Mouse (Mus musculus) thymus, adult 2 months (tissue): Measurements from ENCODE around the gene Zfp280c. TPM values are rescaled to one million over a fixed set of nuclear protein-coding genes. Genes with fewer than 3 reads are reported as not detected.

ENCODE experiments used
- DNase-seq: peaks from one replicate; pipeline ENCODE4 v3.0.0; 2021
- H3K27ac ChIP-seq: fragments of 200-500 bp; 2 replicates; pipeline ENCODE4 v1.5.1; 2012; ENCODE audit warnings: low read length, control low read depth; ENCODE audit not compliant: control insufficient read depth, insufficient read depth
- H3K27me3 ChIP-seq: fragments of 200-500 bp; 2 replicates; pipeline ENCODE4 v1.6.1; 2012; ENCODE audit warnings: mild to moderate bottlenecking, low read length, moderate library complexity, mixed read lengths; ENCODE audit not compliant: control insufficient read depth, insufficient read depth
- H3K36me3 ChIP-seq: fragments of 200-500 bp; 2 replicates; pipeline ENCODE4 v1.6.1; 2012; ENCODE audit warnings: mild to moderate bottlenecking, low read length, moderate library complexity; ENCODE audit not compliant: control insufficient read depth, insufficient read depth
- H3K4me1 ChIP-seq: fragments of 200-500 bp; replicated peaks from 2 replicates; pipeline ENCODE4 v1.6.1; 2012; ENCODE audit warnings: low read length; ENCODE audit not compliant: control insufficient read depth, insufficient read depth
- H3K4me3 ChIP-seq: fragments of 200-500 bp; 2 replicates; pipeline ENCODE4 v1.5.1; 2012; ENCODE audit warnings: mild to moderate bottlenecking, low read length, control low read depth, moderate library complexity; ENCODE audit not compliant: control insufficient read depth, insufficient read depth
- CTCF ChIP-seq: fragments of 200-500 bp; IDR thresholded peaks from 2 replicates; pipeline ENCODE4 v1.5.1; 2012; ENCODE audit warnings: mild to moderate bottlenecking, control low read depth, low read length, moderate library complexity, borderline replicate concordance; ENCODE audit not compliant: control insufficient read depth, poor library complexity, insufficient read depth; ENCODE audit errors: extremely low read depth
- POLR2A ChIP-seq: fragments of 200-500 bp; IDR thresholded peaks from 2 replicates; pipeline ENCODE4 v1.6.1; 2012; ENCODE audit warnings: mild to moderate bottlenecking, low read length, control low read depth, moderate library complexity; ENCODE audit not compliant: control insufficient read depth, poor library complexity, insufficient read depth; ENCODE audit errors: extremely low read depth
- WGBS: fragments of 180-500 bp; shearing (Covaris S2); methylation state at CpG from one replicate; pipeline ENCODE4 v1.1.7; 2018; 5-methylcytosine and 5-hydroxymethylcytosine counted together
- polyA plus RNA-seq: library from polyadenylated mRNA; depleted of rRNA; stranded (reverse); fragments of >200 nt; gene quantifications from 2 replicates; pipeline ENCODE4 v1.2.3, GENCODE M21; 2012

Gene Zfp280c
- polyA plus RNA-seq, 1 experiment, result 11.4 TPM

DNA sequence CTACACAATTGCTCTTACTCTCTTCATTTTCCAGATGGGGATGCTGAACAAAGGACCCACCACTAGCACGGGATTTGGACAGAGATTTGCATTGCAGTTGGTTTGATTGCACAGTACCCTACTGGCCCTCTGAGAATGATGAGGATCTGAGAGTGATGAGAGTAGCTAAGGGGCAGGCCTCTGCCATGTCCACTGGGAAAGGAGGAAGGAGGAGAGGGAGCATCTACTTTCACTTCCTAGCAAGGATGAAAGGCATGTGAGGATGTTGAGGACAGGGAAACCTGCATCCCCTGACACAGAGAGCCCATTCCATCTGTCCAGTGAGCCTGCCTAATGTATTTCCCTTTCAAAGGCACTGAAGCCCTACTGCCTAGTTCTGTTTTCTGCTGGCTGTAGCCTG lies 69.0 kb downstream of the Zfp280c start:
- DNase-seq, result no peak
- no peak overlapping the region for H3K27ac ChIP-seq
- TF ChIP-seq POLR2A (no peak), CTCF (no peak)
- H3K36me3 ChIP-seq, result no peaks in the 10 kb centered on the region
- no peak overlapping the region for H3K4me3 ChIP-seq
- H3K27me3 ChIP-seq, result no peaks in the 10 kb centered on the region
- 77% methylated on average over 1 of the region's 1 CpGs for WGBS
- H3K4me1 ChIP-seq, result no peaks in the 10 kb centered on the region

DNA sequence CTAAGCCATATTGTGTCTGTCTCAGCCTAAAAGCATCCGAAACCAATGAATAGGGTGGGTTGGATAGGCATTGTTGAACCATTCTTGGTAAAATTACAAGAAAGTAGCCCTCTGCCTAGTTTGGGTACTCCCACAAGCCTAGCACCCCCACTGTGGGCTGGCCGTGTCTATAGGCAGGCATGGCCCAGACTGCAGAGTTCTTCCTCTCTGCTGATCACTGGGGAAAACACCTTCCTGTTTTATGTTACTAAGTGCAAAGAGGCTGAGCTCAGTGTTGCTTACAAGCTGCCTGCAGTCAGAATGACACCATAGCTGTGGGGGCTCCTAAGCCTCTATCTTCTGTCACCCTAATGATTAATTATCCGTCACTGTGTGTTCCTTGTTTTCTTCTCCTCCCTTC lies 70.8 kb downstream of the Zfp280c start:
- WGBS, result 69% methylated on average over 3 of the region's 3 CpGs
- no peak for DNase-seq
- Histone ChIP-seq H3K4me3 (no peak overlapping the region), H3K4me1 (peaks cover 10% of the 10 kb centered on the region; the same call in 1 of the 2 replicates), H3K36me3 (no peaks in the 10 kb centered on the region), H3K27me3 (no peaks in the 10 kb centered on the region), H3K27ac (no peak overlapping the region)
- TF ChIP-seq CTCF (no peak), POLR2A (no peak)

DNA sequence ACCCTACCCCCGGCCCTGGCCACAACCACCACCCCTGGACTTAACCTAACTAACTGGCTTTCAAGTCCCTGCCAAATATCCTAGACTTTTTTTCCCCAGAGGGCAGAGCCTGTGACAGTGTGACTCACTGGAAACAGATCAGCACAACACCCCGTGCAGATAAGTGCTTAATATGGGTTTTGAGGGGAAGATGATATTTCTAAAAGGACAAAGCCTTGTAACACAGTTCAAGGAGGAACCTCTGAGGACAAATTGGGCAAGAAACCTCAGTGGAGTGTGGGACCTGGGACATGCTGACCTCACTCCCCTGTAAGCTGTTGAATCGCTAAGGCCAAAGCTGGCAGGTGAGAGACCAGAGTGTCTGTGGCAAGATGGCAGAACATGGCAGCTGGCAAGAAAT lies 72.7 kb downstream of the Zfp280c start:
- Histone ChIP-seq H3K4me1 (peaks cover 13% of the 10 kb centered on the region; the same call in 1 of the 2 replicates), H3K4me3 (no peak overlapping the region), H3K27me3 (no peaks in the 10 kb centered on the region), H3K27ac (no peak overlapping the region), H3K36me3 (no peaks in the 10 kb centered on the region)
- 92% methylated on average over 3 of the region's 3 CpGs for WGBS
- TF ChIP-seq CTCF (no peak), POLR2A (no peak)
- DNase-seq, result no peak

DNA sequence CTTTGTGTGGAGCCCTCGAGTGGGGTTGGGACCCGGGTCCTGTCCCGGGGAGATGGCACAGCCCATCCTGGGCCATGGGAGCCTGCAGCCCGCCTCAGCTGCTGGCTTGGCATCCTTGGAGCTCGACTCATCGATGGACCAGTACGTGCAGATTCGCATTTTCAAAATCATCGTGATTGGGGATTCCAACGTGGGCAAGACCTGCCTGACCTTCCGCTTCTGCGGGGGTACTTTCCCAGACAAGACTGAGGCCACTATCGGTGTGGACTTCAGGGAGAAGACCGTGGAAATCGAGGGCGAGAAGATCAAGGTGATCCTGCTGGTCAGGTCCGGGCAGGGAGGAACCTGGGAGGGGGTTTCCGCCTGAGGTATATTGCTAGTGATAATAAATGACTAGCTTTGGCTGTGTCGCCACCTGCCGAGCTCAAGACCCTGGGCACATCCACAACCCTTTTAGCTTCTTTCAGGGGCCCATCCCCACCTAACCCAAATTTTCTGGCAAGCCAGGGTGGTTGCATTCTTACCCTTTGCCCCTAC lies 74.7 kb downstream of the Zfp280c start:
- peak; percentile 16 for DNase-seq
- peaks cover 13% of the 10 kb centered on the region; the same call in 1 of the 2 replicates for H3K4me1 ChIP-seq
- no peak for TF ChIP-seq CTCF
- no peak for TF ChIP-seq POLR2A
- WGBS, result 18% methylated on average over 20 of the region's 20 CpGs
- H3K27me3 ChIP-seq, result no peaks in the 10 kb centered on the region
- H3K36me3 ChIP-seq, result no peaks in the 10 kb centered on the region
- H3K27ac ChIP-seq, result no peak overlapping the region
- peak overlapping the region; percentile 74 for H3K4me3 ChIP-seq

DNA sequence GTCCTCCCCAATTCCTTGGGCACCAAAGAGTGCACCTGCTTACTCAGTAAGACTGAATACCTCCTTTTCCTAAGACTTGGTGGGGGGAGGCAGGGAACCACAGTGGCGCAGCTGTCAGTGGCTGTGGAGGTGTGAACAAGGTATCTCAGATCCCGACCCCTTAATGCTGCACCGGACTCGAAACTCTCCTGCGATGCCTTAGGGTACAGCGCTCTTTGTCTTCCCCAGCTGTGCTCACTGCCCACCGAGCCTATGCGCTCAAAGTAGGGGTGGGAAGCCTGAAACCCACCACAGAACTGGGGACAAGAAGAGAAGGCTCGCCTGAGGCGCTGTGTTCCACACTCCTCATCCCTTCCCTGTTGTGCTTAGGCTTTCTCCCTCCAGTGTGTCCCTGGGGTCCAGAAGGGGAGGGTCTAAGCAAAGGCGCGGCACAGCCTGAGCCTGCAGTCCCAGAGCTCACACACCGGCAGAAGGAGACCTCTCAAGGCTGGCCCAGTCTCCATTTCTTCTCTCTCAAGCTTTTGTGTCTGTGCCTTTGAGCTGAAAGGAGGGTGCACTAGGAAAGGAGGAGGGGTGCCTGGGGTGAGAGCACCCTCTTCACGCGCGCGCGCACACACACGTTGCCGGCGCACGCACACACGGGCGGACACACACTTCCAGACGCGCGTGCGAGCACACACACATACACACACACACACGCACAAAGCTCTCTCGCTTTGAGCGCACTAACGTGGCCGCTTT lies 75.3 kb downstream of the Zfp280c start, which contains the start of gene Rab33a:
Rab33a (plus strand) TSS at position 478 of the 741 bp plus-strand sequence.
- Histone ChIP-seq H3K27me3 (no peaks in the 10 kb centered on the region), H3K27ac (no peak within 1 kb of the TSS), H3K4me3 (peak within 1 kb of the TSS; percentile 74), H3K36me3 (no peaks in the 10 kb centered on the region), H3K4me1 (peaks cover 13% of the 10 kb centered on the region; the same call in 1 of the 2 replicates)
- TF ChIP-seq POLR2A, result no peak
- TF ChIP-seq CTCF, result no peak
- peak; percentile 26 for DNase-seq
- 1% methylated on average over 33 of the region's 33 CpGs for WGBS

DNA sequence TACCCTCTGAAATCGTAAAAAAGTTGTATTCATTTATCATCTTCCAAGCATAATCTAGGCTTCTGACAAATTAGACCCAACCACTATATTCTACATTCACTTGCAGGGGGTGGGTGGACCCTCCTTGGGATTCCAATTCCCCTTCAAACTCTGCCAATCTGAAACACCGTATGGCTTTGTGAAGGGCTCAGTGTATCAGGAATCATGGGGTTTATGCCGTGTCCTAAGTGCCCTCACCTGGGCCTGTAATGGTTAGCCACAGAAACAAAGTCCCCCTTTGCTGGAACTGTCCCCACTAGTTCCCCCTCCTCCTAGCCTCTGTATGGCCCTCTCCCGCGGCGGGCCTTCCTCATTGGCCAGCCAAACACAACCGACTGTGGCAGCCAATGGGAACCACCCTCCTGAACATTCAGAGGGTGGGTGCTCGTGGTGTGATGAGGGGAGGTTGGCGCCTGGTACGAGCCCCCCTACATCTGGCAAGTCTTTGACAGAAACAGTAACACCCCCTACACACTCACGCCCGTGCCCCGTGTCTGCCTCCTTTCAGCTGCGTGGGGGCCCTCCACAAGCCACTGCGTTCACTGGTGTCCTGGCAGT lies 76.0 kb downstream of the Zfp280c start:
- H3K36me3 ChIP-seq, result no peaks in the 10 kb centered on the region
- H3K4me3 ChIP-seq, result peak overlapping the region; percentile 74
- peaks cover 13% of the 10 kb centered on the region; the same call in 1 of the 2 replicates for H3K4me1 ChIP-seq
- TF ChIP-seq POLR2A (no peak), CTCF (no peak)
- WGBS, result 21% methylated on average over 15 of the region's 15 CpGs
- H3K27ac ChIP-seq, result no peak overlapping the region
- H3K27me3 ChIP-seq, result no peaks in the 10 kb centered on the region
- DNase-seq, result peak; percentile 35
